Comparison of ENCODE assay signal across 8 mouse cellular contexts in genomic region chr4:88680362-88680761, GRCm38 (mm10). TPM values are rescaled to one million over a fixed set of nuclear protein-coding genes. Genes with fewer than 3 reads are reported as not detected.
DNase-seq lines count a peak whose midpoint lies in the region; ATAC-seq and TF ChIP-seq lines count a peak whose summit lies in the region.

No protein-coding gene starts in this region.

- no peak for ATAC-seq in forebrain, embryonic 14.5 days
- ATAC-seq in limb, embryonic 14.5 days (ENCODE audit: low FRiP score, low read depth) = no peak

- intact Hi-C loops in left cerebral cortex, postnatal 14 days (cut with DNase I) = no loop called here

- H3K4me3 ChIP-seq in forebrain, embryonic 14.5 days (ENCODE audit: low read depth, low read length) = no peak overlapping the region
- no peak overlapping the region for H3K4me3 ChIP-seq in forebrain, embryonic 10.5 days
- no peak overlapping the region for H3K4me3 ChIP-seq in limb, embryonic 14.5 days (replicated peaks; ENCODE audit: low read length)

- H3K36me3 ChIP-seq in forebrain, embryonic 14.5 days (ENCODE audit: control insufficient read depth, insufficient read depth, low read length) = no peaks in the 10 kb centered on the region
- no peaks in the 10 kb centered on the region for H3K36me3 ChIP-seq in forebrain, embryonic 10.5 days (replicated peaks)
- H3K36me3 ChIP-seq in limb, embryonic 14.5 days (ENCODE audit: control insufficient read depth, insufficient read depth, low read length) = no peaks in the 10 kb centered on the region

- H3K9me3 ChIP-seq in forebrain, embryonic 14.5 days (replicated peaks; ENCODE audit: control insufficient read depth, low read length) = no peaks in the 10 kb centered on the region
- no peaks in the 10 kb centered on the region for H3K9me3 ChIP-seq in forebrain, embryonic 10.5 days
- no peaks in the 10 kb centered on the region for H3K9me3 ChIP-seq in limb, embryonic 14.5 days (ENCODE audit: control insufficient read depth, low read length)

- no peaks in the 10 kb centered on the region for H3K27me3 ChIP-seq in forebrain, embryonic 14.5 days (replicated peaks; ENCODE audit: control insufficient read depth, insufficient read depth, low read length)
- no peaks in the 10 kb centered on the region for H3K27me3 ChIP-seq in forebrain, embryonic 10.5 days (ENCODE audit: poor library complexity, severe bottlenecking)
- no peaks in the 10 kb centered on the region for H3K27me3 ChIP-seq in limb, embryonic 14.5 days (ENCODE audit: control insufficient read depth, insufficient read depth, low read length)

- no peaks in the 10 kb centered on the region for H3K4me1 ChIP-seq in forebrain, embryonic 14.5 days (ENCODE audit: control insufficient read depth, insufficient read depth, low read length)
- no peaks in the 10 kb centered on the region for H3K4me1 ChIP-seq in forebrain, embryonic 10.5 days
- H3K4me1 ChIP-seq in limb, embryonic 14.5 days (ENCODE audit: control insufficient read depth, insufficient read depth, low read length) = no peaks in the 10 kb centered on the region

- DNase-seq in forebrain, embryonic 14.5 days (ENCODE audit: low spot score) = peak; percentile 64
- no peak for DNase-seq in forebrain, embryonic 10.5 days (ENCODE audit: extremely low spot score, low spot score)
- DNase-seq in left cerebral cortex, postnatal 14 days (ENCODE audit: low spot score in 2 of 2) = peak; percentile 9 to 26
- DNase-seq in left cerebral cortex, adult 8-10 months (ENCODE audit: low spot score in 2 of 2) = no peak
- peak; percentile 9 for DNase-seq in MN1 (ENCODE audit: low spot score)
- DNase-seq in limb, embryonic 14.5 days (ENCODE audit: low spot score) = peak; percentile 62
- no peak for DNase-seq in spleen, adult 12 weeks (ENCODE audit: low spot score)
- no peak for DNase-seq in ovary, adult 18-20 months (ENCODE audit: low spot score)

- 53% methylated on average over 8 of the region's 8 CpGs for WGBS in forebrain, embryonic 14.5 days
- WGBS in forebrain, embryonic 10.5 days = 52% methylated on average over 8 of the region's 8 CpGs
- 44% methylated on average over 8 of the region's 8 CpGs for WGBS in limb, embryonic 14.5 days

- H3K9ac ChIP-seq in forebrain, embryonic 14.5 days (ENCODE audit: low read length) = no peak overlapping the region
- no peak overlapping the region for H3K9ac ChIP-seq in limb, embryonic 14.5 days (ENCODE audit: low read depth, low read length, severe bottlenecking)

- TF ChIP-seq POLR2A in limb, embryonic 14.5 days (IDR thresholded peaks at IDR 0.05; ENCODE audit: borderline replicate concordance, extremely low read depth, insufficient read depth, insufficient read length) = no peak

- H3K4me2 ChIP-seq in forebrain, embryonic 14.5 days (ENCODE audit: low read length) = no peak overlapping the region
- no peak overlapping the region for H3K4me2 ChIP-seq in limb, embryonic 14.5 days (replicated peaks; ENCODE audit: low read depth, low read length, severe bottlenecking)

- no peak overlapping the region for H3K27ac ChIP-seq in forebrain, embryonic 14.5 days (ENCODE audit: low read depth, low read length)
- no peak overlapping the region for H3K27ac ChIP-seq in forebrain, embryonic 10.5 days
- H3K27ac ChIP-seq in limb, embryonic 14.5 days (replicated peaks; ENCODE audit: low read depth, low read length) = no peak overlapping the region

RNA-seq across cellular contexts. Expression of gene Ifna2, which starts 3.4 kb away (rescaled TPM):
- polyA plus RNA-seq in forebrain, embryonic 14.5 days (2014; fragmentation: Nextera tagmentation; extraction: Ambion mirVana) = not detected in 2 replicates
- not detected in 2 replicates for polyA plus RNA-seq in forebrain, embryonic 10.5 days (2016; fragmentation: Nextera tagmentation; extraction: Ambion mirVana)
- not detected for total RNA-seq in left cerebral cortex, postnatal 14 days (2021)
- not detected for total RNA-seq in left cerebral cortex, adult 8-10 months (2022)
- polyA plus RNA-seq in limb, embryonic 14.5 days (2012; rRNA removed) = not detected in 2 replicates
- polyA plus RNA-seq in limb, embryonic 14.5 days (2014; fragmentation: Nextera tagmentation; extraction: Ambion mirVana) = not detected in 2 replicates

RNA-seq across cellular contexts. Expression of gene Ifna16, which starts 3.6 kb away (rescaled TPM):
- polyA plus RNA-seq in forebrain, embryonic 14.5 days (2014; fragmentation: Nextera tagmentation; extraction: Ambion mirVana) = not detected in 2 replicates
- polyA plus RNA-seq in forebrain, embryonic 10.5 days (2016; fragmentation: Nextera tagmentation; extraction: Ambion mirVana) = not detected in 2 replicates
- not detected for total RNA-seq in left cerebral cortex, postnatal 14 days (2021)
- not detected for total RNA-seq in left cerebral cortex, adult 8-10 months (2022)
- polyA plus RNA-seq in limb, embryonic 14.5 days (2012; rRNA removed) = not detected in 2 replicates
- not detected in 2 replicates for polyA plus RNA-seq in limb, embryonic 14.5 days (2014; fragmentation: Nextera tagmentation; extraction: Ambion mirVana)

RNA-seq across cellular contexts. Expression of gene Ifnab, which starts 10.8 kb away (rescaled TPM):
- polyA plus RNA-seq in forebrain, embryonic 14.5 days (2014; fragmentation: Nextera tagmentation; extraction: Ambion mirVana) = not detected in 2 replicates
- not detected in 2 replicates for polyA plus RNA-seq in forebrain, embryonic 10.5 days (2016; fragmentation: Nextera tagmentation; extraction: Ambion mirVana)
- total RNA-seq in left cerebral cortex, postnatal 14 days (2021) = not detected
- not detected for total RNA-seq in left cerebral cortex, adult 8-10 months (2022)
- polyA plus RNA-seq in limb, embryonic 14.5 days (2012; rRNA removed) = 0.09 TPM in 1 of 2 replicates, not detected in the other
- polyA plus RNA-seq in limb, embryonic 14.5 days (2014; fragmentation: Nextera tagmentation; extraction: Ambion mirVana) = not detected in 2 replicates

RNA-seq across cellular contexts. Expression of gene Ifna13, which starts 36.1 kb away (rescaled TPM):
- not detected in 2 replicates for polyA plus RNA-seq in forebrain, embryonic 14.5 days (2014; fragmentation: Nextera tagmentation; extraction: Ambion mirVana)
- not detected in 2 replicates for polyA plus RNA-seq in forebrain, embryonic 10.5 days (2016; fragmentation: Nextera tagmentation; extraction: Ambion mirVana)
- total RNA-seq in left cerebral cortex, postnatal 14 days (2021) = not detected
- not detected for total RNA-seq in left cerebral cortex, adult 8-10 months (2022)
- polyA plus RNA-seq in limb, embryonic 14.5 days (2012; rRNA removed) = not detected in 2 replicates
- polyA plus RNA-seq in limb, embryonic 14.5 days (2014; fragmentation: Nextera tagmentation; extraction: Ambion mirVana) = not detected in 2 replicates

RNA-seq across cellular contexts. Expression of gene Gm26566, which starts 41.2 kb away (rescaled TPM):
- polyA plus RNA-seq in forebrain, embryonic 14.5 days (2014; fragmentation: Nextera tagmentation; extraction: Ambion mirVana) = 2.0 and 2.3 TPM in 2 replicates
- 0.84 and 1.1 TPM in 2 replicates for polyA plus RNA-seq in forebrain, embryonic 10.5 days (2016; fragmentation: Nextera tagmentation; extraction: Ambion mirVana)
- 1 to 10 TPM; 1.0 to 1.5 TPM for total RNA-seq in left cerebral cortex, postnatal 14 days (2021)
- 1 to 10 TPM in 2 of 4 experiments, under 1 TPM in 2; 0.61 to 1.8 (median 0.93) TPM for total RNA-seq in left cerebral cortex, adult 8-10 months (2022)
- 0.63 and 0.86 TPM in 2 replicates for polyA plus RNA-seq in limb, embryonic 14.5 days (2012; rRNA removed)
- polyA plus RNA-seq in limb, embryonic 14.5 days (2014; fragmentation: Nextera tagmentation; extraction: Ambion mirVana) = 0.70 and 2.0 TPM in 2 replicates

Comparison
In these comparisons a context has a peak if more than half of its experiments do, and no peak if none do; other contexts are left out.
1. DNase-seq: peak in forebrain, embryonic 14.5 days (single experiment), left cerebral cortex, postnatal 14 days (2 of 2), MN1 (single experiment) and limb, embryonic 14.5 days (single experiment); none in forebrain, embryonic 10.5 days (single experiment), left cerebral cortex, adult 8-10 months (0 of 2), spleen, adult 12 weeks (single experiment) and ovary, adult 18-20 months (single experiment).